Mouse (Mus musculus): ENCODE results near the gene St6galnac3. TPM values are rescaled to one million over a fixed set of nuclear protein-coding genes. Genes with fewer than 3 reads are reported as not detected.
"Not testable (repeated sequence)": the region's sequence is repeated elsewhere in the genome, so short reads cannot be mapped to it uniquely, and the experiment has no call there.

The St6galnac3 gene
- polyA plus RNA-seq, 1 experiment from 2014 or later: 4.5 TPM

- DNase-seq (ENCODE audit: low spot score) (no peak), ATAC-seq (ENCODE audit: low FRiP score, low TSS enrichment) (no peak)
- H3K4me2 ChIP-seq (replicated peaks; ENCODE audit: low read depth): no peak overlapping the region
- no peaks in the 10 kb centered on the region for H3K4me1 ChIP-seq (replicated peaks; ENCODE audit: control insufficient read depth, insufficient read depth)
- H3K9me3 ChIP-seq (ENCODE audit: control insufficient read depth, low read length): no peaks in the 10 kb centered on the region
- no peak for TF ChIP-seq EP300 (optimal IDR thresholded peaks at IDR 0.05)
- TF ChIP-seq CTCF (IDR thresholded peaks at IDR 0.05; ENCODE audit: low read depth): no peak
- 78% methylated on average over 6 of the region's 6 CpGs for WGBS
- H3K27ac ChIP-seq (replicated peaks): no peak overlapping the region
- no peak overlapping the region for H3K4me3 ChIP-seq (ENCODE audit: low read depth, low read length)
- no peaks in the 10 kb centered on the region for H3K27me3 ChIP-seq (ENCODE audit: control insufficient read depth, insufficient read depth, low read length)
- H3K36me3 ChIP-seq (ENCODE audit: control insufficient read depth, insufficient read depth, low read length): no peaks in the 10 kb centered on the region
- H3K9ac ChIP-seq (ENCODE audit: low read length): no peak overlapping the region
These were observed 325.4 kb downstream of the St6galnac3 start for GRCm38 (mm10) chr3:153399574-153399973.

GRCm38 (mm10) chr3:153397726-153398125 lies 327.2 kb downstream of the St6galnac3 start:
- Histone ChIP-seq H3K9me3 (ENCODE audit: control insufficient read depth, low read length) (no peaks in the 10 kb centered on the region), H3K27ac (replicated peaks) (no peak overlapping the region), H3K4me2 (replicated peaks; ENCODE audit: low read depth) (no peak overlapping the region), H3K4me1 (replicated peaks; ENCODE audit: control insufficient read depth, insufficient read depth) (no peaks in the 10 kb centered on the region), H3K27me3 (ENCODE audit: control insufficient read depth, insufficient read depth, low read length) (no peaks in the 10 kb centered on the region), H3K4me3 (ENCODE audit: low read depth, low read length) (no peak overlapping the region), H3K9ac (ENCODE audit: low read length) (no peak overlapping the region), H3K36me3 (ENCODE audit: control insufficient read depth, insufficient read depth, low read length) (no peaks in the 10 kb centered on the region)
- no peak for TF ChIP-seq EP300 (optimal IDR thresholded peaks at IDR 0.05)
- no peak for TF ChIP-seq CTCF (IDR thresholded peaks at IDR 0.05; ENCODE audit: low read depth)
- 82% methylated on average over 9 of the region's 9 CpGs for WGBS
- DNase-seq (ENCODE audit: low spot score) (no peak), ATAC-seq (ENCODE audit: low FRiP score, low TSS enrichment) (no peak)

DNA sequence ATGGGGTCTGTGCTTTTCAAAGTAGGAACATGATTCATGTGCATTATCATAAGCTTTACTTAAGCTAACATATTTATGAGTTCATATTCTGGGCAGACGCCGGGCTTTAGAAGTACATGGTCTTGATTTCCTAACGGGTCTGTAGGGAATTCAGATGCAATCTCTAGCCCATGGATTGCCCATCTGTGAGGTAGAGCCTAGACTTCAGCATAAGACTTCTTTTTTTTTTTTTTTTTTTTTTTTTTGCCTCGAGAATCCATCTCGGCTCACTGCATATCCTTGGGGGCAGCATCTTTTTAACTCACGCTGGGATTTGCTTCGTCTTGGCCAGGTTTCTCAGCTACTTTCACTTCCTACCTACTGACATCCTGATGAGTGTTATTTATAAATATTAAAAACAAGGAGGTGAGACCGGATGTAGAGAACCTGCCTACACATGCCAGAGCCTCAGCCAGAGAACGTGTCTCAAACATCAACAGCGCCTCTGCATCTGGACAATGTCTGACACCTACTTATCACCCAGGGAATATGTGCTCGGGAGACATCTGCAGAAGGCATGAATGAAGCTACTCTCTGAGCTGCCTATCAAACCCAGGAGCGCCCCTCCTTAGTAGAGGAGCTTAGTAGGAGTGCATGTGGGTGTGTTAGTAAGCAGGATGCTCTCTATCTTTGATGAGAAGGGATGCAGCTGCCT lies 328.5 kb downstream of the St6galnac3 start:
- no peak for DNase-seq (ENCODE audit: low spot score)
- no peak overlapping the region for H3K27ac ChIP-seq (replicated peaks)
- 56% methylated on average over 12 of the region's 12 CpGs for WGBS

GRCm38 (mm10) chr3:153395351-153395750 lies 329.6 kb downstream of the St6galnac3 start:
- Histone ChIP-seq H3K9ac (ENCODE audit: low read length) (no peak overlapping the region), H3K36me3 (ENCODE audit: control insufficient read depth, insufficient read depth, low read length) (no peaks in the 10 kb centered on the region), H3K4me1 (replicated peaks; ENCODE audit: control insufficient read depth, insufficient read depth) (no peaks in the 10 kb centered on the region), H3K9me3 (ENCODE audit: control insufficient read depth, low read length) (no peaks in the 10 kb centered on the region), H3K4me3 (ENCODE audit: low read depth, low read length) (no peak overlapping the region), H3K27me3 (ENCODE audit: control insufficient read depth, insufficient read depth, low read length) (no peaks in the 10 kb centered on the region), H3K27ac (replicated peaks) (no peak overlapping the region), H3K4me2 (replicated peaks; ENCODE audit: low read depth) (no peak overlapping the region)
- TF ChIP-seq CTCF (IDR thresholded peaks at IDR 0.05; ENCODE audit: low read depth) (no peak), EP300 (optimal IDR thresholded peaks at IDR 0.05) (no peak)
- 73% methylated on average over 5 of the region's 5 CpGs for WGBS
- DNase-seq (ENCODE audit: low spot score) (no peak), ATAC-seq (ENCODE audit: low FRiP score, low TSS enrichment) (no peak)

More for the DNA sequence above, 328.5 kb downstream of the St6galnac3 start:
- H3K4me2 ChIP-seq (replicated peaks; ENCODE audit: low read depth): no peak overlapping the region
- ATAC-seq (ENCODE audit: low FRiP score, low TSS enrichment): no peak
- no peaks in the 10 kb centered on the region for H3K36me3 ChIP-seq (ENCODE audit: control insufficient read depth, insufficient read depth, low read length)
- H3K4me1 ChIP-seq (replicated peaks; ENCODE audit: control insufficient read depth, insufficient read depth): no peaks in the 10 kb centered on the region
- H3K4me3 ChIP-seq (ENCODE audit: low read depth, low read length): no peak overlapping the region
- TF ChIP-seq EP300 (optimal IDR thresholded peaks at IDR 0.05) (no peak), CTCF (IDR thresholded peaks at IDR 0.05; ENCODE audit: low read depth) (no peak)
- no peaks in the 10 kb centered on the region for H3K9me3 ChIP-seq (ENCODE audit: control insufficient read depth, low read length)
- no peak overlapping the region for H3K9ac ChIP-seq (ENCODE audit: low read length)
- H3K27me3 ChIP-seq (ENCODE audit: control insufficient read depth, insufficient read depth, low read length): no peaks in the 10 kb centered on the region

DNA sequence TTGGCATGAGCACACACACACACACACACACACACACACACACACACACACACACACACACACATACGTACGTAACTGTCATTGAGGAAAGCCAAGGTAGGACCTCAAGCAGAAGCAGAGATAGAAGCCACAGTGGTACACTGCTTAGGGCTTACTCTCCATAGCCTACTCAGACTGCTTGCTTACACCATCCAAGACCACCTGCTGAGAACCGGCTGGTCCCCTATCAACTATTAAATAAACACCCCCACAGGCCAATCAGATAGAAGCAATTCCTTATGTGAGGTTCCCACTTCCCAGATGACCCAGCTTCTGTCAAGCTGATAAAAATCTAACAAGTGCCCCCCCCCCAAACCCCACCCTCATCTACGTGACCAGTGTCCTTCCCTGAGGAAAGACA lies 330.2 kb downstream of the St6galnac3 start:
- Histone ChIP-seq H3K36me3 (ENCODE audit: control insufficient read depth, insufficient read depth, low read length) (no peaks in the 10 kb centered on the region), H3K9ac (ENCODE audit: low read length) (no peak overlapping the region), H3K9me3 (ENCODE audit: control insufficient read depth, low read length) (no peaks in the 10 kb centered on the region), H3K4me2 (replicated peaks; ENCODE audit: low read depth) (no peak overlapping the region), H3K4me3 (ENCODE audit: low read depth, low read length) (no peak overlapping the region), H3K27me3 (ENCODE audit: control insufficient read depth, insufficient read depth, low read length) (no peaks in the 10 kb centered on the region), H3K27ac (replicated peaks) (no peak overlapping the region), H3K4me1 (replicated peaks; ENCODE audit: control insufficient read depth, insufficient read depth) (no peaks in the 10 kb centered on the region)
- ATAC-seq (ENCODE audit: low FRiP score, low TSS enrichment) (no peak), DNase-seq (ENCODE audit: low spot score) (no peak)
- TF ChIP-seq CTCF (IDR thresholded peaks at IDR 0.05; ENCODE audit: low read depth): no peak
- TF ChIP-seq EP300 (optimal IDR thresholded peaks at IDR 0.05): no peak
- 64% methylated on average over 4 of the region's 4 CpGs for WGBS

DNA sequence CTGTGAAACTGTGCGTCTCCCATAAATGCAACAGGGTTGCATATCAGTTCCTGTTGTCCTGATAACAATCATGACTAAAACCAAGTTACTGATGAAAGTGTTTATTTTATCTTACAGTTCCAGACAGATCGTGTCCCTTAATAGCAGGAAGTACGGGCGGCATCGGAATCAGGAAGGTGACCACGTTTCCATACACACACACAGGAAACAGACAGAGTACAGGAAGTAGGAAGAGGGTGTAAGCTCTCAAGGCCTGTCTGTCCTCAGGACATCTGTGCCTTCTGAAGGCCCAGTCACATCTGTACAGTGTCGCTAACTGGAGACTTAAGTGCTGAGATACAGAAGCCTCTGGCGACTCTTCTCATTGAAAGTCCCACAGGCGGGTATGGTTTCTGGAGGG lies 330.8 kb downstream of the St6galnac3 start:
- WGBS: 68% methylated on average over 9 of the region's 9 CpGs
- Histone ChIP-seq H3K27ac (replicated peaks) (no peak overlapping the region), H3K36me3 (ENCODE audit: control insufficient read depth, insufficient read depth, low read length) (no peaks in the 10 kb centered on the region), H3K9ac (ENCODE audit: low read length) (no peak overlapping the region), H3K9me3 (ENCODE audit: control insufficient read depth, low read length) (no peaks in the 10 kb centered on the region), H3K4me3 (ENCODE audit: low read depth, low read length) (no peak overlapping the region), H3K27me3 (ENCODE audit: control insufficient read depth, insufficient read depth, low read length) (no peaks in the 10 kb centered on the region), H3K4me1 (replicated peaks; ENCODE audit: control insufficient read depth, insufficient read depth) (no peaks in the 10 kb centered on the region), H3K4me2 (replicated peaks; ENCODE audit: low read depth) (no peak overlapping the region)
- DNase-seq (ENCODE audit: low spot score) (no peak), ATAC-seq (ENCODE audit: low FRiP score, low TSS enrichment) (no peak)
- no peak for TF ChIP-seq CTCF (IDR thresholded peaks at IDR 0.05; ENCODE audit: low read depth)
- TF ChIP-seq EP300 (optimal IDR thresholded peaks at IDR 0.05): no peak

GRCm38 (mm10) chr3:153391451-153391850 lies 333.5 kb downstream of the St6galnac3 start:
- not testable (repeated sequence) for H3K4me3 ChIP-seq (ENCODE audit: low read depth, low read length)

DNA sequence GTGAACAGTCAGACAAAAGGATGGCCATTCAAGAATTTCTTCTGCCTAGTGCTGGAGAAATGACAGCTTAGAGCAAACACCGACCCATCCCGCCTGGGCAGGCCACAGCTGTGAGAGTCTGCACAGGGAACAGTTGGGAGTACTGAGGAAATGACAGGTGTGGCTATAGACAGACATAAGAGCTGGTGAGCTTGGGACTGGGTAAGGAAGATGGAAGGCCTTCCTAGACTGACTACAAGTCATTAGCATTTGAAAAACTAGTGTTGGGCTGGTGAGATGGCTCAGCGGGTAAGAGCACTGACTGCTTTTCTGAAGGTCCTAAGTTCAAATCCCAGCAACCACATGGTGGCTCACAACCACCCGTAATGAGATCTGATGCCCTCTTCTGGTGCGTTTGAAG lies 340.3 kb downstream of the St6galnac3 start:
- H3K36me3 ChIP-seq (ENCODE audit: control insufficient read depth, insufficient read depth, low read length); H3K4me2 ChIP-seq (replicated peaks; ENCODE audit: low read depth); H3K4me1 ChIP-seq (replicated peaks; ENCODE audit: control insufficient read depth, insufficient read depth); H3K27me3 ChIP-seq (ENCODE audit: control insufficient read depth, insufficient read depth, low read length); H3K9me3 ChIP-seq (ENCODE audit: control insufficient read depth, low read length); H3K9ac ChIP-seq (ENCODE audit: low read length); H3K4me3 ChIP-seq (ENCODE audit: low read depth, low read length); H3K27ac ChIP-seq (replicated peaks); DNase-seq (ENCODE audit: low spot score); ATAC-seq (ENCODE audit: low FRiP score, low TSS enrichment): not testable (repeated sequence)
- 84% methylated on average over 5 of the region's 5 CpGs for WGBS

More at GRCm38 (mm10) chr3:153391451-153391850, 333.5 kb downstream of the St6galnac3 start:
- H3K36me3 ChIP-seq (ENCODE audit: control insufficient read depth, insufficient read depth, low read length); H3K4me1 ChIP-seq (replicated peaks; ENCODE audit: control insufficient read depth, insufficient read depth); H3K27me3 ChIP-seq (ENCODE audit: control insufficient read depth, insufficient read depth, low read length); H3K27ac ChIP-seq (replicated peaks); H3K4me2 ChIP-seq (replicated peaks; ENCODE audit: low read depth); ATAC-seq (ENCODE audit: low FRiP score, low TSS enrichment); H3K9me3 ChIP-seq (ENCODE audit: control insufficient read depth, low read length); DNase-seq (ENCODE audit: low spot score); H3K9ac ChIP-seq (ENCODE audit: low read length): not testable (repeated sequence)
- WGBS: 63% methylated on average over 1 of the region's 1 CpGs
